Mouse (Mus musculus): ENCODE measurements around the gene Gm10491. TPM values are rescaled to one million over a fixed set of nuclear protein-coding genes. Genes with fewer than 3 reads are reported as not detected.
"Not testable (repeated sequence)": the region's sequence is repeated elsewhere in the genome, so short reads cannot be mapped to it uniquely, and the experiment has no call there.

Gm10491 gene
- total and polyA plus RNA-seq, 2 experiments from 2014 or later = not detected

DNA sequence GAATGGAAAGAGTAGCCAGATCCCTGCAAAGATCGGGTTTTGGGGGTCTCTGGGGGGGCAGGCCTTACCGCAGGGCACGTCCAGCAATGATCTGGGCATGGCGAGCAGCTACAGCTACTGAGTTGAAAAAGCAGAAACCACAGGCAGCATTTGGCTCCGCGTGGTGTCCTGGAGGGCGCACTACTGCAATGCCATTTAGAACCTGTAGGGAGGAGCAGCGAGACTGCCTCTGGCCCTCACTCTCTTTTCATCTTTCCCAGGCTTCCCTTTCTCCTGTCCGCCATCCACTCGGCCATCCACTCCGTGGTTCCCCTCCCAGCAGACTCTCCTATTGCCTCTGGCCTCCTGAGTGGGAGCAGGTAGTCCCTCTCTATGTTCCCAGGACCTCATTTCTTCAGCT lies 29.2 kb upstream of the Gm10491 start:
- no peaks in the 10 kb centered on the region; the same call in 1 of the 2 replicates for H3K36me3 ChIP-seq (ENCODE audit: insufficient read depth, low read length)
- no peak overlapping the region for H3K4me3 ChIP-seq (ENCODE audit: low read length)
- no peaks in the 10 kb centered on the region for H3K4me1 ChIP-seq (ENCODE audit: insufficient read depth, low read length)
- H3K9me3 ChIP-seq (ENCODE audit: low read length) = no peaks in the 10 kb centered on the region
- H3K9ac ChIP-seq (replicated peaks; ENCODE audit: low read length) = no peak overlapping the region
- no peak overlapping the region for H3K4me2 ChIP-seq (ENCODE audit: low read depth, low read length)
- no peaks in the 10 kb centered on the region for H3K27me3 ChIP-seq (ENCODE audit: insufficient read depth, low read length)
- no peak overlapping the region for H3K27ac ChIP-seq
- 42% methylated on average over 11 of the region's 11 CpGs for WGBS
- DNase-seq (ENCODE audit: low spot score) (no peak), ATAC-seq (no peak)
- TF ChIP-seq CTCF (IDR thresholded peaks at IDR 0.05; ENCODE audit: low read depth) = peak; percentile 46

DNA sequence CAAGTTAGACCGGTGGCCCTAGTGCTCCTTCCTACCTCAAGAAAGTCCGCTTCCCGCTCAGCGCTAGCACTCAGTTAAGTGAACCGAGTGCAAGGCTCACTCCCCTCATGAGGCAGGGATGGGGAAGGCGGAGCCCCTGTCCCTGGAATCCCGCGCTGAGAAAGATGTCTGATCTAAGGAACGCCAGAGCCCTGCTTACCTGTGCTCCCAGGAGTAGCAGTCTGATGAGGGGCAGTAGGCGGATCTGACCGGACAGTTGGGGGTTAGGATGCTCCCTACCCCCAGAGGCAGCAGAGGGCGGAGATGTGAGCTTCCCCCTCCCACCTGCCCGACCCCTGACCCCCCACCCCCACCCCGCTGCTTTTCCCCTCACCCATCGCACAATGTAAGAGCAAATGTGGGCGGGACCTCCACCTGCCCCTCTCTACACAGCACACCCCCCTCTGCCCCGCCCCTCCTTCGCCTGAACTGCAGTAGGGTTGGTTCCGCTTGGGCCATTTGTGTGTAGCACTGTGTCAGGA lies 20.7 kb upstream of the Gm10491 start, which contains the start of gene Eras:
Gene Eras (minus strand): TSS at position 338 of the 521 bp plus-strand sequence.
- DNase-seq (ENCODE audit: low spot score) (no peak), ATAC-seq (no peak)
- no peak for TF ChIP-seq CTCF (IDR thresholded peaks at IDR 0.05; ENCODE audit: low read depth)
- H3K36me3 ChIP-seq (ENCODE audit: insufficient read depth, low read length) = no peaks in the 10 kb centered on the region; the same call in 1 of the 2 replicates
- no peak within 1 kb of the TSS for H3K27ac ChIP-seq
- H3K9ac ChIP-seq (replicated peaks; ENCODE audit: low read length) = no peak within 1 kb of the TSS
- no peaks in the 10 kb centered on the region for H3K27me3 ChIP-seq (ENCODE audit: insufficient read depth, low read length)
- WGBS = 23% methylated on average over 19 of the region's 19 CpGs
- H3K4me3 ChIP-seq (ENCODE audit: low read length) = no peak within 1 kb of the TSS
- no peaks in the 10 kb centered on the region for H3K4me1 ChIP-seq (ENCODE audit: insufficient read depth, low read length)
- H3K9me3 ChIP-seq (ENCODE audit: low read length) = no peaks in the 10 kb centered on the region
- H3K4me2 ChIP-seq (ENCODE audit: low read depth, low read length) = no peak within 1 kb of the TSS

DNA sequence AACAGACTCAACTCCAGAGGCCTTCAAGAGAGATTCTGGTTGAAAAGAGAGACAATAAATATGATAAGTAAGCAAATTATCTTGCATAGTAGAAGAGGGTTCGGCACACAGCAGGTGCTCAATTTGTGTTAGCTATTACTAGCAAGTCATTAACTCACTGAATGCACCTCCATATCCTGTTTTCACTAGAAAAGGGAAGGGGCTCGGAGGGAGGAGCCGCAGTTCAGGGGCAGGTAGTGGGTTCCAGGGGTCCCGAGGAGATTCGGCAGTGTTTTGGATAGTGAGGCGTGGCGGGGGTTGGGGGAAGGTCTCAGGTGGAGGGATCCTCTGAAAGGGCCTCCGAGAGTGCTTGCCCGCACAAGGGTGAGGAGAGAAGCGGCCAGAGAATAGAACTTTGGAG lies 19.5 kb upstream of the Gm10491 start:
- WGBS = 36% methylated on average over 10 of the region's 10 CpGs
- H3K27ac ChIP-seq = no peak overlapping the region
- H3K4me1 ChIP-seq (ENCODE audit: insufficient read depth, low read length) = no peaks in the 10 kb centered on the region
- H3K4me2 ChIP-seq (ENCODE audit: low read depth, low read length) = no peak overlapping the region
- H3K9me3 ChIP-seq (ENCODE audit: low read length) = no peaks in the 10 kb centered on the region
- TF ChIP-seq CTCF (IDR thresholded peaks at IDR 0.05; ENCODE audit: low read depth) = no peak
- ATAC-seq = no peak
- DNase-seq (ENCODE audit: low spot score) = no peak
- H3K36me3 ChIP-seq (ENCODE audit: insufficient read depth, low read length) = no peaks in the 10 kb centered on the region; the same call in 1 of the 2 replicates
- no peak overlapping the region for H3K9ac ChIP-seq (replicated peaks; ENCODE audit: low read length)
- H3K27me3 ChIP-seq (ENCODE audit: insufficient read depth, low read length) = no peaks in the 10 kb centered on the region
- no peak overlapping the region for H3K4me3 ChIP-seq (ENCODE audit: low read length)

DNA sequence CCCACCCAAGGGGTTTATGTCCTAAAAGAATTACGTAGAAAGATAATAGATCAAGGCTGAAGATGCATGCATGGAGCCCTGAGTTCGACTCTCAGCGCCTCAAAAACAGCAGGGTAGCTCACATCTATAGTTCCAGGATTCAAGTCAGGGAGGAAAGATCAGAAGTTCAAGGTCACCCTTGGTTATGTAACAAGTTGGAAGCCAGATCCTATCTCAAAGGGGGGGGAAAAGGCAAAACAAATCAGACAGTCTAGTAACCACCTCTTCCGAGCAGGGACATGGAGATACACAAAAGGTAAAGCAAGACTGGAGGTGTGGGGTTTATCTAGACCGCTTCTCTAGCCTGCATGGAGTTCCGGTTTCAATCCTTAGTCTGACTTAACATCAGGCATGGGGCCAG lies 18.6 kb upstream of the Gm10491 start:
- TF ChIP-seq CTCF (IDR thresholded peaks at IDR 0.05; ENCODE audit: low read depth) = no peak
- DNase-seq (ENCODE audit: low spot score) = no peak
- Histone ChIP-seq H3K4me2 (ENCODE audit: low read depth, low read length) (no peak overlapping the region), H3K4me3 (ENCODE audit: low read length) (no peak overlapping the region), H3K9me3 (ENCODE audit: low read length) (no peaks in the 10 kb centered on the region), H3K4me1 (ENCODE audit: insufficient read depth, low read length) (no peaks in the 10 kb centered on the region), H3K36me3 (ENCODE audit: insufficient read depth, low read length) (no peaks in the 10 kb centered on the region; the same call in 1 of the 2 replicates), H3K9ac (replicated peaks; ENCODE audit: low read length) (no peak overlapping the region), H3K27ac (no peak overlapping the region), H3K27me3 (ENCODE audit: insufficient read depth, low read length) (no peaks in the 10 kb centered on the region)
- whole genome bisulfite sequencing = 77% methylated on average over 6 of the region's 6 CpGs
- no peak for ATAC-seq

- no peaks in the 10 kb centered on the region for H3K27me3 ChIP-seq (ENCODE audit: insufficient read depth, low read length)
- H3K36me3 ChIP-seq (ENCODE audit: insufficient read depth, low read length) = no peaks in the 10 kb centered on the region
- peak overlapping the region; percentile 15 for H3K27ac ChIP-seq
- WGBS = 20% methylated on average over 47 of the region's 48 CpGs
- peak overlapping the region; percentile 56 for H3K4me2 ChIP-seq (ENCODE audit: low read depth, low read length)
- H3K9me3 ChIP-seq (ENCODE audit: low read length) = no peaks in the 10 kb centered on the region
- DNase-seq (ENCODE audit: low spot score) (peak; percentile 27), ATAC-seq (no peak; the same call in 1 of the 2 replicates)
- H3K9ac ChIP-seq (replicated peaks; ENCODE audit: low read length) = peak overlapping the region; percentile 45
- no peaks in the 10 kb centered on the region for H3K4me1 ChIP-seq (ENCODE audit: insufficient read depth, low read length)
- H3K4me3 ChIP-seq (ENCODE audit: low read length) = peak overlapping the region; percentile 44
- no peak for TF ChIP-seq CTCF (IDR thresholded peaks at IDR 0.05; ENCODE audit: low read depth)
These were observed 14.4 kb upstream of the Gm10491 start for GRCm38 (mm10) chrX:7922032-7922431.

DNA sequence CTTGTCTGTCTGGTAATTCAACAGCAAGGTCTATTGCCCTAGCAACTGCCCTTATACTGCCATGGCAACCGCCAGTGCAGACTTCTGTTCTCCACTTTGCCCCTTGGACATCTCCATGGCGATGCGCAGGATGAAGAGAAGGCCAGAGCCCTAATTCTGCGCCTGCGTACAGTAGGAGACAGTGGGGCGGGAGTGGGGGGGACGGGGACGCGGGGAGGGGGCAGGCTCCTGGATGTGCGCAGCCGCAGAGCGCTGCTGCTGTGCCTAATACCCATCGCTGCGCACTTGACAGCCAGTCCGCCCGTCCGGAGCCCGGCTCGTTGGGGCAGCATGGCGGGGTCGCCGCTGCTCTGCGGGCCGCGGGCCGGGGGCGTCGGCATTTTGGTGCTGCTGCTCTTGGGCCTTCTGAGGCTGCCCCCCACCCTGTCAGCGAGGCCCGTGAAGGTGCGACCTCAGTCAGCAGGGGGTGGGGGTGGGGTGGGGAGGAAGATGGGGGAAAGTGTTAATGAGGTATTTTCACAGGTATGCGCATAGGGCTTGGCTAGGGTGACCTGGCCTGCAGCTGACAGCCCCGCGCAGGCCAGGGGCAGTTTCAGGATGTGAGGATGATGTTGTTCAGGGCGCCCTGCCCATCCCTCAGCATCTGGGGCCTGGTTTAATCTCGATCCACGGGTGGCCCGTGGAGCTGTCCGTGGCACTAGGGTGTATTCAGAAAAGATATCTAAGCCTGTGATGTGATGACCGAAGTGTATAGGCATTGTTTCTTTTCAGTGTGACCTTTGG lies 12.2 kb upstream of the Gm10491 start, which contains the start of gene Pcsk1n:
Gene Pcsk1n (plus strand): TSS at position 222 of the 783 bp plus-strand sequence.
- H3K4me1 ChIP-seq (ENCODE audit: insufficient read depth, low read length) = no peaks in the 10 kb centered on the region
- peak within 1 kb of the TSS; percentile 61 for H3K9ac ChIP-seq (replicated peaks; ENCODE audit: low read length)
- WGBS = 20% methylated on average over 39 of the region's 40 CpGs
- no peaks in the 10 kb centered on the region for H3K27me3 ChIP-seq (ENCODE audit: insufficient read depth, low read length)
- ATAC-seq = peak; percentile 92
- peak within 1 kb of the TSS; percentile 44 for H3K4me3 ChIP-seq (ENCODE audit: low read length)
- no peaks in the 10 kb centered on the region for H3K9me3 ChIP-seq (ENCODE audit: low read length)
- peak within 1 kb of the TSS; percentile 84 for H3K27ac ChIP-seq
- H3K4me2 ChIP-seq (ENCODE audit: low read depth, low read length) = peak within 1 kb of the TSS; percentile 56
- DNase-seq (ENCODE audit: low spot score) = peak; percentile 87
- H3K36me3 ChIP-seq (ENCODE audit: insufficient read depth, low read length) = no peaks in the 10 kb centered on the region
- TF ChIP-seq CTCF (IDR thresholded peaks at IDR 0.05; ENCODE audit: low read depth) = no peak

DNA sequence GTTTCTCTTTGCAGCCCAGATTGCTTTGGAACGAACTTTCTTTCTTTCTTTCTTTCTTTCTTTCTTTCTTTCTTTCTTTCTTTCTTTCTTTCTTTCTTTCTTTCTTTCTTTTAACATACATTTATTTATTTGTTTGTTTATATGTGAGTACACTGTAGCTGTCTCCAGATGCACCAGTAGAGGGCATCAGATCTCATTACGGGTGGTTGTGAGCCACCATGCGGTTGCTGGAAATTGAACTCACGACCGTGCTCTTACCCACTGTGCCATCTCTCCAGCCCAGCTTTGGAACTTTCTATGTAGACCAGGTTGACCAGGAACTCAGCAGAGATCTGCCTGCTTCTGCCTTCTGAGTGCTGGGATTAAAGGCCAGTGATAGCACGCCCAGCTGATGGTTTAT lies 10.3 kb upstream of the Gm10491 start:
- not testable (repeated sequence) for ATAC-seq; H3K9ac ChIP-seq (replicated peaks; ENCODE audit: low read length); H3K4me3 ChIP-seq (ENCODE audit: low read length); H3K27me3 ChIP-seq (ENCODE audit: insufficient read depth, low read length); H3K36me3 ChIP-seq (ENCODE audit: insufficient read depth, low read length); H3K4me2 ChIP-seq (ENCODE audit: low read depth, low read length); H3K27ac ChIP-seq; H3K9me3 ChIP-seq (ENCODE audit: low read length); DNase-seq (ENCODE audit: low spot score); H3K4me1 ChIP-seq (ENCODE audit: insufficient read depth, low read length)
- TF ChIP-seq CTCF (IDR thresholded peaks at IDR 0.05; ENCODE audit: low read depth) = 0 out of 2 replicates have a peak, but pooled peaks have one; percentile 4
- 77% methylated on average over 6 of the region's 6 CpGs for WGBS
